Mouse (Mus musculus) embryo, embryonic 11.5 days (tissue): Measurements from ENCODE around the gene Sh3pxd2b.

Experiments
- DNase-seq: peaks from one replicate; pipeline ENCODE4 v3.0.0-alpha.2; 2012; ENCODE audit warnings: low read depth, low spot score

Gene Sh3pxd2b

DNA sequence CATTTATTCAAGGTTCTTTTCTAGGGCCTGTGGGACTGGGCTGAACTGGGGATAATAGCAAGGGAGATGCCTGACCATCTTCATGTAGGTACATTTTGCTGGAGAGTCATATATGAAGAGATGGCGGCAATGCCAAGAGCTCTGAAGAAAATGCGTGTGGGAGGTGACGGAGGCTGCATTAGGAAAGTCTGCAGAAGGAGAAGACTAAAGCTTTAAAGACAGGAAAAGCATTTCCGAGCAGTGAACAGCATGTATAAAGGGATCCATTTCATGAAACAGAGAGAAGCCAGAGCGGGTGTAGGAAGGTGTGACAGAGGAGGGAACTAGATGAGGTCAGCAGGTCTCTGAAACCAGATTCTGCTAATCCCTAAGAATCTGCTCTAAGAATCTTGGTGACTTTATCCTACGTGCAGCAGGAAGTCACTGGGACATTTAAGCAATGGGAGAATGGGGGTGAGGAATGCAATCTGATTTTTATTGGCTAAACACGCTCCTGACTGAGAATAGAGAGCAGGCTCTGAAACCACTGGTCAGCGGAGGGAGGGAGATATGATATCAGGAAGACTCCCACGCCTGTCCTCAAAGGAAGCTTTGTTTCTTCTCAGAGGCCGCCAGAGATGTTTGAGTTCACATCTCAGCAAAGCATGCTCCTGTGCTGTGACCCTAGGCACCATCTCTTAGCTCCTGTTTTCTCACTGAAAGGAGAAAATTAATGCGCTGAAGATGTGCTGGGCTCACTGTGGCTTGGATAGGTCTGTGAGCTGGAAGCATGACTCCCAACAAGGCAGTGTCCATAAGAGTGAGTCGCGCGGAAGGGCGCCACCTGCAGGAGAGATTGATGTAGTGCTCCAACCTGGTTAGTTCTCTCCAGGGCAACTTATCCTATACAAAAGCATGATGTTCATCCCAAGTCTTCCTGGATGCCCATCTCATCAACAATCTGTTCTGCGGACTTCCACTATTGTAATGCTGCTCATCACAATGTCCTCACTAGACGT lies 6.8 kb upstream of the Sh3pxd2b start:
- peak; percentile 62 for DNase-seq

DNA sequence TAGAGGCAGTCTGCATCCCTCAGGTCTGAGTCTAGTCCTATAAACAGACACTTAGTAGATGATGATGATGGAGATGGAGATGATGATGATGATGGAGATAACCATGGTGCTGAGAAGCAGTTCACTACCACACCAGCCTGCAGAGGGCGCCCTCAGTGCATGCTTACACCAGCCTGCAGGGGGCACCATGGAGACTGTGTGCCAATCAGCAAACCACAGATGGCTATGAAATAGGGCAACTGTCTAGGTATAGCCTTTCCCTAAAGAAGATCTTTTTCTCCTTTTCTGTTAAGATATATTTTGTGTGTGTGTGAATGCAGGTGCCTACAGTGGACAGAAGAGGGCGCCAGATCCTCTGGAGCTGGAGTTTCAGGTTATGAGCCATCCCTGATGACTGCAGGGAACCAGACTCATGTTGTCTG lies 4.8 kb upstream of the Sh3pxd2b start:
- no peak for DNase-seq

DNA sequence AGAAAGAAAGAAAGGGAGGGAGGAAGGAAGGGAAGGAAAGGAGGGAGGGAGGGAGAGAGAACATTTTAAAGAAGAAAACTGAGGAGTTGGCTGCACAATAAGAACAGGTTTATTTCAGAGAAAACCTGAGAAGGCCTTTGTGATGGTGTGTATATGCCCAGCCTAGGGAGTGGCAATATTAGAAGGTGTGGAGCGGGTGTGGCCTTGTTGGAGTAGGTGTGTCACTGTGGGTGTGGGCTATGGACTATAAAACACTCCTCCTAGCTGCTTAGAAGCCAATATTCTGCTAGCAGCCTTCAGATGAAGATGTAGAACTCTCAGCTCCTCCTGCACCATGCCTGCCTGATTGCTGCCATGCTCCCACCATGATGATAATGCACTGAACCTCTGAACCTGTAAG lies 4.3 kb upstream of the Sh3pxd2b start:
- no peak for DNase-seq

DNA sequence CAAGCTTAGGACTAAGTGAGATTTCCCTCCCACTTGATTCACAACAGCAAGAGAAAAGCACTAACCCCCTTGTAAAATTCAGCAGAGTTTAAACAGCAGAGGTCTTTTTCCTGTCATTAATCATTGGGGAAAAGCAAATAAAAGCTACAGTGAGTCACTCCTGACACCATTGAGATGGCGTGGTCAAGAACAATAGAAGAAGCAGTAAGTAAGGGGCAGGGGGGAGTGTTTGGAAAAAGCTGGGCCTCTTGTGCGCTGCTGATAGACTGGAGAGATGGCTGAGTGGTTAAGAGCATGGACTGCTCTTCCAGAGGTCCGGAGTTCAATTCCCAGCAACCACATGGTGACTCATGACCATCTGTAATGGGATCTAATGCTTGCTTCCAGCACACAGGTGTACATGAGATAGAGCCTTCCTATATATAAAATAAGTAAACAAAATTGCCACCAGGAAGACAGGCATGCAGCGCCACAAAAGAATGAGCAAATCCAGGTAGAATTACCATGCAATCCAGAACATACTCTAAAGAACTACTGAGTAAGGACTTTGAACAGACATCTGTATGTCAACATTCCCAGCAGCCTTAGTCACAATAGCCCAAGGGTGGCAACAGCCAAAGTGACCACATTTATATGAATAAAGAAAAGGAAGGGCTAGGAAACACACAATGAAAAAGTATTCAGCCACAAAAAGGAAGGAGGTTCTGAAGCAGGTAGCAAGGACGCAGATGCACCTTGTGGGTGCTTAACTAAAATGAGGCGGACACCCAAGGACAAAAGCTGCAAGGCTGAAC lies 1.9 kb upstream of the Sh3pxd2b start:
- no peak for DNase-seq

DNA sequence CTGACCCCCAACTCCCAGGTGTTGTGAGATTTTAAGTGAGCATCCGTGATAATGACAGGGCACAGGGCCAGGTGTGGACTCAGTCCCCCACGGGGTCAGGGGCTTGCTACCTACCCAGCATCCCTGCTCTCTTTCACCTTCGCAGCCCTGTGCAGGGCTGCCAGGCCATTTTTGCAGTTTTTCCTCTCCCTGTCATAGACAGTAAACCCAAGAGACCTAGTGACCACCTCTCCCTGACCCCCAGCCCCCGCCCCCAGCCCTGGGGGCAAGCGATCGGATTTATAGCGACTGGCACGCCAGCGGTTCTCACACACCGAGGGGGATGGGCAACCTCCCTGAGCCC lies 385 bp upstream of the Sh3pxd2b start:
- no peak for DNase-seq

DNA sequence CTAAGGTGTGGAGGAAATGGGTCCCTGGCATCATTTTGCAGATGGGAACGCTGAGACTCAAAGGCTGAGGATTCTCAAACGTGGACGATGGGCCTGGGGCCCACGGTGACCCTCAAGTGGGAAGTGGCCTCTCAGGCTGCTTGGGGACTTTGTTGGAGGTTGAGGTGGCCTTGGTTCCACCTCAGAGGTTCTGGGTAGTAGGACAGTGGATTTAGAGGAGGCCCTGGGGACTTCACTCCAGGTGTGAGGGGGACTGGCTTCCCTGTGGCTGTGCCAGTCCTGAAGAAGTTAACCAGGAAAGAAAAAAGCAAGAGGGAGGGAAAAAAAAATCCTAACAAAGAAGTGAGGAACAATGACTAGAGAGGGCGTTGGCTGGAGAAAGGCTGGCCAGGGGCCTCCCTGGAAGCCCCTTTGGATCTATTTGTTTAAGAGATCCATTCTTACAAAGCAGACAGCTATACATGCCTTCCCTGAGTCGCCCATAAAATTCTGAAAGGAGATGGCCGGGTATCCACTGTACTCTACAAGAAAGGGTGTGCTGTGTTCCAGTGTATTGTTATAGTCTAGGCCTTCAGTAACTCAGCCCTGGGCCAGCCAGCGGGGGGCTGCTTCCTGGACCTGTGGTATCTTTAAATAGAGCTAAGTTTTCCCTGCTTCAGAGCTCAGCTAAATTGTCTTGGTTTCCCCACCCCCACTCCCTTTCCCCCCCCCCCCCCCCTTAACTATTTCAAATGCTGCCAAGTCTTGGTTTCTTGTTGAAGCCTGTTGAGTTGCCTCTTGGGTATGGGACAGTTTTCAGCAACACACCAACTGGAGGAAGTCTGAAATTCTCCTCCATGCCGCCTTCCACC lies 1.0 kb downstream of the Sh3pxd2b start:
- DNase-seq = no peak

DNA sequence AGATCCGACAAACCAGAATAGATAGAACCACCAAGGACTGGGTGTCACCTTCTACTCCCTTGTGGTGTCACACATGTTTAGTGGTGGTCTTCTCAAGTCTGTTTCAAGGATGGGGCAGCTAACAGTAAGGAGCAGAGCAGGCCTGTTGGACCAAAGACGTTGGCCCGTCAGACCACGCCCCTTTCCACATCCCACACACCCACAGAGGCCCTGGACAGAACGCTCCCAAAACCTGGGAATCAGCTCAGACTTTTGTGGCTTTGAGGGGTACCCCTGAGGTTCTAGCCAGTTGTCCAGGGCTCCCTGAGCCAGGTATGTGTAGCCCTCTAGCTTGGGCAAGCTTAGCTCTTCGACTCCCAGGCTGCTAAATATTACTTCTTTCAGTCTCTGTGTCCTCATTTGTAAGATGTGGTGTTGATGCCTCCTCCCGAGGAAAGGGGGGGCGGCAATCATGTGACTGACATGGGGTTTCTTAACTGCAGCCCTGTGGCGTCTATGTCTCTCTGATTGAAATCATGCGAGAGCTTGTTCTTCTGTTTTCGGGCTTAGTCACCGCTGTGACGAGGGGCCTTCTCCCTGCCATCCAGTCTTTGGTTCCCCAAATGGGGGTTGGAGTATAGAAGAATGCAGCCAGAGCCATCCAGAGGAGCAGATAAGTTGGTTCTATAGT lies 1.8 kb downstream of the Sh3pxd2b start:
- no peak for DNase-seq

DNA sequence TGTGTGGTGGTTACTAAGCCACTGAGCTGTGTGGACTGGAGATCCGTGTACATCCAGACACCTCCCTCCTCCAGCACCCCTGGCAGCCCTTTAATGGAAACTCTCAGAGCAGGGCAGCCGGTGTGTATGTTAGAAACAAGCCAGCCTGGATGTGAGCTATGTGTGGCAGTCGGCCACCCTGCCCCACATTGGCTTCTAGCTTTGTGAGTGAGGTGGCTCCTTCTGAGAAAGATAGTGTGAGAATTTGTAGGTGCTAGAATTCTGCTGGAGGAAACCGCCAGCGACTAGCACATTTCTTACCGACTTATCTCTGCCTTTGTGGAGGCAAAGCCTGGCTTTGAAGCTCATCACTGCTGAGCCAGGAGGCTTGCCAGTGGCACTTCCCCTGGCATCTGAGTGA lies 5.3 kb downstream of the Sh3pxd2b start:
- no peak for DNase-seq

DNA sequence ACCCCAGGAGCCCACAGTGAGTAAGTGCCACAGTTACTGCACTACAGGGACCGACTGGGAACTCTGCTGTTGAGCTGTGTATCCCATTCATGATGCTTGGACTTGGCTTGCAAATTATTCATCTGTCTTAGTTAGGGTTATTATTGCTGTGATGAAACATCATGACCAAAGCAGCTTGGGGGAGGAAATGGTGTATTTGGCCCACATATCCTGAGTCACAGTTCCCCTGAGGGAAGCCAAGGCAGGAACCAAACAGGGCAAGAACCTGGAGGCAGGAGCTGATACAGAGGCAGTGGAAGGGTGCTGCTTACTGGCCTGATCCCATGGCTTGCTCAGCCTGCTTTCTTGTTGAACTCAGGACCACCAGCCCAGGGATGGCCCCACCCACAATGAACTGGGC lies 7.8 kb downstream of the Sh3pxd2b start:
- no peak for DNase-seq

DNA sequence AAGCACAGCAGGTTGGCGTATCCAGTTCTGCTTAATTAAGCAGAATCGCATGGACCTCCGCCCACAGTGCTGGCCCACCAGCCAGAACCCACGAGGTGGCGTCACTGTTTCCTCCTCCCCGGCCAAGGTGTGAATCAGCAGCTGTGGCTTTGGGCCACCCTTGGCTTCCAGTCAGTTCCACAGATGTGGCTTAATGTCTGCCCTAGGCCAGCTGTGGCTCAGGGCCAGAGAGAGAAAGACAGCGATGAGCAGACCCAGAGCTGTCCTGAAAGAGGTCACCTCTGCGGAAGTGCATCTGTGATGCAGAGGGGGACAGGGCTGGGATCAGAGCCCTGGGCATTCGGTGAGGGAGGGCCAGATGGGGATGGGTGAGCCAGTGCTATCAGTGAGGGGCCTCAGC lies 10.1 kb downstream of the Sh3pxd2b start:
- no peak for DNase-seq

DNA sequence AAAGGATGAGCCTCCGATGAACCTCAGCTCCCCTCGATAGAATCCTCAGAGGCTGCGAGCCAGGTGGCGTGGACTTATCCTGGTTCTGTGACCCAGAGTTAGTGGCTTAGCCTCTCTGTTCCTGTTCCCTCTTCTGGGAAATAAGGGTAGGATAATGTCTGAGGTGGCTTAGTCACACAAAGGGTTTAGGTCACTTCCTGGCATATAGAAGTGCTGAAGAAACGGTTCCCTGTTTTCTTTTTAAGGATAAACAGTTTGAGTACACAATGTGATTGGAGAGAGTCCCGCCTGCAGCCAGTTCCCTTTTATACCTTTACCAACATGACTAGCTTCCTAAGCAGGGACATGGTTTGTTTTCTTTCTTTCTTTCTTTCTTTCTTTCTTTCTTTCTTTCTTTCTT lies 10.8 kb downstream of the Sh3pxd2b start:
- DNase-seq = no peak

DNA sequence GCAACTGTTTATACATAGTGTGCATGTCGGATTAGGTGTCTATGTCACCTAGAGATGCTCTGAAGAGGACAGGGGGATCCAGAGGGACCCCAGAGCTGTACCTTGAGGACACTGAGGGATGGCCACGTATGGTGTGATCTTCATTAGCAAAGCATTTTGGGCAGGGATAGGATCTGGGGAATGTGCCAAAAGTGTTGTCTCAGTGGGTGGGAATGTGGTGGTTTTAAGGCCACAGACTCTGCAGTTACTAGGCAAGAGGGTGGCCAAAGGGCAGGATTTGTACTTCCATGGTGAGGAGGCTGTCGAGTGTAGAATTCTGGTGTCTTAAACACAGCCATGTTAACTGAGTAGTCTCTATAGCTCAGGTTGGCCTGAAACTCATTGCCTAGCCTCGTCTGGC lies 11.9 kb downstream of the Sh3pxd2b start:
- no peak for DNase-seq

DNA sequence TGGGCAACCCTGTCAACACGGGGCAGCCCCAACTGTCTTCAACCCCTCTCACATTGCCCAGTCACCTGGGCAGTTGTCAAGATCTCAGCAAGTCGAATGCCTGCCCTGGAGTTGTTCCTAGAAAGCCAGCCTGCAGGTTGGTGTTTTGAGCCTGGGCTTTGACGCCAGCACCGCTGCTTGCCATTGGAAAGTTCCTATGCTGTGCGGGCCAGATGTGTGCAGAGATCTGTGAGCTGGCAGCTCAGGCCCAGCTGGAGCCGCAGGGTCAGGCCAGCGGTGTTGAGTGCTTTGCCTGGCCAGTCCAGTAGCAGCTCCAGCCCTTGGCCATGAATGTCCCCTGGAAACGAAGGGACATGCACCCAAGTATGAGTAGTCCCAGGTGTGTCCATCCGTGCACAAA lies 14.2 kb downstream of the Sh3pxd2b start:
- no peak for DNase-seq

DNA sequence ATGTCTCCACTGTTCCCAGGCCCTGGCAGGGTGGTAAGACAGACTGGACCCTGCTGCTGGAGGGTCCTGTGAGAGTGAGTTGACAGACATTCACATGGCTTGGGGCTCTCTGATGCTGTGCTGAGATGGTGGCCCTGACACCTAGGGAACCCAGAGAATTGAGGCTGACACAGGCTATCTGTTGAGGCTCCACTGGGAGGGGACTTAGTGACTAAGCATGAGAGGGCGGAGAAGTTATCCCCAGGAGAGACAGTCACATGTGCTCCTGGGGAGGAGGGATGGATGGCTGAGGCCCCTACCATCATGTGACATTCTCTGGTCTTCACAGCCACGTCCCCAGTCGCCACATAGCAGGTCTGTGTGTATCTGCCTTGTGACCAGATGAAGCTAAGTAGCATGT lies 15.6 kb downstream of the Sh3pxd2b start:
- DNase-seq = no peak

DNA sequence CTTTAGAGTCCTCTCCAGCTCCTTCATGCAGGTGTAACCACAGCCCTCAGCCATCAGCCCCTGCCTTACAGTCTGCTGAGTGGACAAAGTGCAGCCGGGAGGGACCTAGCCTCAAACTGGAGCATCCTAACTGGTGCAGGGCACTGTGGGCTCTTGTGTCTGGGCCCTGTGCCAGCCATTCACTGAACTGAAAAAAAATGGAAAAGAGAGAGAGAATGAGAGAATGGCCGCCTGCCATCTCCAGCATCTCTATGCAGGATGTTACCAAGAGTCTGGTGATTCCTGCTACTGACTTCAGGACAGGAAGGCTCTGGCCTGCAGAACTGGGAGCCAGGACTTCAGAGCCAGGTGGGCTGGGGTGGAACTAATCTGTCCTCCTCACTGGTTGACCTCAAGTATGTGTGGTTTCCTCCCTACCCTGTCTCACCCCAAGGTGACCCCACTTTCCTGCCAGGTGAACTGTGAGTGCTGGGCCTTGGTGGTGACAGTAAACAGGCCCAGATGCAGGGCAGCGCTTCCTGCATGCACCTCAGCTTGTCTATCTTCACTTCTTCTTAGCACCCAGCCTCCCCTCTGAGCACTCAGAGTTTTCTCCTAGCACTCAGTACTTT lies 16.1 kb downstream of the Sh3pxd2b start:
- DNase-seq = no peak

DNA sequence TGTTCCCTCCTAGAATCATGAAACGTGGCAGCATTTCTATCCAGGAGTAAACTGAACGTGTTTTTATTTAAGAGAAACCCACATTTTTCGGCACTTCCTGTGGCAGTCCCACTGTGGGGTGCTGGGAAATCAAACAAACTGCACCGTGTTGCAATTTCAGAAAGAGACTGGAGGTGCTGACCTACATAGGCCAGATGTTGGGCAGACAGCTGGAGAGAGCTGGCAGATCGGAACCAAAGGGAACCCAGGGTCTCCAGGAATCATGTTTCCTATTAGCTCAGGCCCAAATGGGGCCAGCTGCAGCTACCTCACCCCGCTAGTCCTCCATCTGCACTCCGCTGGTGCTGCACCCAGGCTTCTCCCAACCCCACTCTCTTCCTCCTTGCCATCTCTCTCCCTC lies 16.8 kb downstream of the Sh3pxd2b start:
- no peak for DNase-seq

DNA sequence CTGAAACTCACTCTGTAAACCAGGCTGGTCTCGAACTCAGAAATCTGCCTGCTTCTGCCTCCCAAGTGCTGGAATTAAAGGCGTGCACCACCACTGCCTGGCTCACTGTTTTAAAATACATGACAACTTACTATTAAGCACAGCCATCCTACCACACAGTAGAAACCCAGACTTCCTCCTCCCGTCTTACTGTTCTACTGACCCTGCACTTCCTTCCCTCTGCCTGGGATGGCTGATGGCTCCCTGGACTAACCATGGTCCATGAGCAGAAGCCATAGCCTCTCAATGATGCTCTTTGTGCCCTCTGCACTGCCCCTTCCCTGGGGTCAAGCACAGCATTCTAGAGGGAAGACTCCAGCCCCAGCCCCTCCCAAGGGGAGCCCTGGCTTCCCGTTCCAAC lies 17.9 kb downstream of the Sh3pxd2b start:
- DNase-seq = no peak

DNA sequence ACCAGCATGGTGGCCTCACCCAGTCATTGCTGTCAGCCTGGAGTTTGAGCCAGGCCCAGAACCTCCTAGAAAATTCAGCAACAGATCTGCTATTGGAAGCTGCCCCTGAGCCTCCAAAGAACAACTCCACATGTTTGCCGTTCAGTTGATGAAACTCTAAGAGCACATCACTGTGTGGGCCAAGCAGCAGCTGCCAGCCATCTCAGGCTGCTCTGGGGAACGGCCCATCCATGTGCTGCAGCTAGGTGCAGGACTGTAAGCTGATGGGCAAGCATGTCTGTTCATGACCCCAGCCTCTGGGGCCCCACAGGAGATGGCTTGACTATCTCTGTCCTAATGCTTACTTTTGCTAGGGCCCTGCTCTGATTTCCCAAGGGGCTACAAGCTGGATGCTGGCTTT lies 19.4 kb downstream of the Sh3pxd2b start:
- no peak for DNase-seq

DNA sequence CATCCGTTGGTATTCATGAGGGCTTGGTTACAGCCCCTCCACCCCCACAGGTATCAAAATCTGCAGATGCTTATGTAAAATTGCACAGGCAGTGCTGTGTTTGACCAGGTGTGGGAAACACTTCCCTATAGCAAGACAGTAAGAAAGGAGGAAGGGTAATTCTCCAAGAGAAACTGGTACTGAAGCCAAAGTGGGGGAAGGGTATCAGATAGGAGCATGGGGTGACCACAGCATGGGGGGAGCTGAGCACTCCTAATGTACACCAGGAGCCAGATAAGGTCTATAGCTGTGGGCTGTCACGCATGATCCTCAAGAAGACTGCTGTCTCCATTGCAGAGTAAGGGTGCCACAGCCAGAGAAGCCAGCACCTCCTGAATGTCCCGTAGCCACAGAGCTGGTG lies 21.4 kb downstream of the Sh3pxd2b start:
- no peak for DNase-seq

DNA sequence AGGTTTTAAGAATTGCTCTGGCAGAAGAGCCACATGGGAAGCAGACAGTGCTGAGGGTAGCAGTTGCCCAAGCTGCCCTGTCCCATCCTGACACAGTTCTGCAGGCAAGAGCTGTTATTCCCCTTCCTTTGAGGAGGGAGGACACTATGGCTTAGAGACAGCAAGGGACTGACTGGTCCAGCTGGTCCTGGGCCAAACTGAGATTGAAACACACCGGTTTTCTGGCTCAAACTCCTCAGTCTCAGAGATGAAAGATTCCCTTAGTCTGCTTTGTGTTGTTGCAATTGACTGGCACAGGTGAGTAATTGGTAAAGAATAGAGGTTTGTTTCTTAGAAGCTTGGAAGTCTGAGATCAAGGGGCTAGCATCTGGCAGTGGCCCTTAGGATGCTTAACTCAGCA lies 23.3 kb downstream of the Sh3pxd2b start:
- DNase-seq = no peak
